Mouse (Mus musculus): ENCODE results near the gene Arid5a. TPM values are rescaled to one million over a fixed set of nuclear protein-coding genes. Genes with fewer than 3 reads are reported as not detected.

Gene Arid5a
- polyA plus RNA-seq, 1 experiment from 2014 or later = 3.3 TPM

DNA sequence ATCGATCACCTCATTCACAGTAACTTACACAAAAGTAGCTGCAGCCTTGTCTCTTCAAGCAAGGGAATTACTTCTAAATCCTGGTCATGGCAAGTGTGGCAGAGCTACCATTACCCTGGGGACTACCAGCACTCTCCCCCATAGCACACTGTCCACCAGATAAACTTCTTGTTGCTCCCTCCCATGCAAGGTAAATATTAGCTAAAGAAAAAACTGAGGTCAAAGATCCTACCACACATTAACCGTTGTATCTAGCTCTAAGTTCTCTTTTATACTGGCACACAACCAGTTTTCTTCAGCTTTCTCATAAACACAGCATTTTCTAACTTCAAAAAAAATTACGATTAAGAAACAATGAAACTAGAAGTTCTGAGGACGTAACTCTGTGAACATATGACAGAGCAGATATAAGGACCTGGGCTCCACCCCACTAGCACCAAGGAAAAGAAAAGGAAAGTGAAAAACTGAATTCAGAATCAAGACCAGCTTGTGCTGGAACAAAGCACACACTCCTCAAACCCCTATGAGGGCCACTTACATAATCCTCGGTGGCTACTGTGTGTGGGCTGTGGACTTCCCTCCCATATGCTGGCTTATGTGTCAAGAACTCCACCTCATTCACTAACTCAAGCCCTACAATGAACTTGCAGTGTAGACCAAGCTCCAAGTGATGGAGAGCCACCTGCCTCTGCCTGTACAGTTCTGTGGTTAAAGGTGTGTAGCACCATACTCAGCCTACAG is 49.6 kb downstream of the Arid5a start:
- no peak overlapping the region for H3K27ac ChIP-seq (replicated peaks)
- no peaks in the 10 kb centered on the region for H3K9me3 ChIP-seq
- H3K27me3 ChIP-seq (replicated peaks; ENCODE audit: low read depth, poor library complexity, severe bottlenecking) = no peaks in the 10 kb centered on the region
- H3K4me3 ChIP-seq = no peak overlapping the region
- peaks cover 95% of the 10 kb centered on the region for H3K36me3 ChIP-seq (replicated peaks)
- H3K4me1 ChIP-seq = no peaks in the 10 kb centered on the region
- 93% methylated on average over 5 of the region's 5 CpGs for WGBS
- DNase-seq (ENCODE audit: low spot score) = no peak

DNA sequence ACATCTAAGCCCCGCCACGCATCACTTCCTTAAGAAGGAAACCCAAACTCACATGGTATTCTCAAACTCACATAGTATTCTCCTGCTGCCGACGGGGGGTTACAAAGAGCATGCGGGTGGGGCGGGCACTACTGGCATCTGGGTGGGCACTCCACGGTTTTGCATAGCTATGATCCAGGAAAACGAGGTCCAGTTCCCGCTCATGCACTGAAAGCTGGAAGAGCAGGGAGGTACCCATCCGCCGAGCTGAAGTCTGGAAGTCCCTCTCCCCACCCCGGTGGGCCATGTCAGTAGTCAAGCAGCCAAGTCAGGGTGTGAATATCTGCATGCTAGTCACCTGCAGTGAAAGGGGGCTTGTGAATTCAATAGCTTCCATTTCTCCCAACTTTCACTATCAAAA is 60.2 kb downstream of the Arid5a start:
- peaks cover 11% of the 10 kb centered on the region for H3K4me1 ChIP-seq
- 72% methylated on average over 12 of the region's 12 CpGs for WGBS
- H3K27ac ChIP-seq (replicated peaks) = no peak overlapping the region
- no peak for DNase-seq (ENCODE audit: low spot score)
- no peaks in the 10 kb centered on the region for H3K27me3 ChIP-seq (replicated peaks; ENCODE audit: low read depth, poor library complexity, severe bottlenecking)
- H3K9me3 ChIP-seq = 0 out of 2 replicates have a peak, but pooled peaks cover 3% of the 10 kb centered on the region
- H3K4me3 ChIP-seq = peak overlapping the region; percentile 92
- peaks cover 47% of the 10 kb centered on the region for H3K36me3 ChIP-seq (replicated peaks)

DNA sequence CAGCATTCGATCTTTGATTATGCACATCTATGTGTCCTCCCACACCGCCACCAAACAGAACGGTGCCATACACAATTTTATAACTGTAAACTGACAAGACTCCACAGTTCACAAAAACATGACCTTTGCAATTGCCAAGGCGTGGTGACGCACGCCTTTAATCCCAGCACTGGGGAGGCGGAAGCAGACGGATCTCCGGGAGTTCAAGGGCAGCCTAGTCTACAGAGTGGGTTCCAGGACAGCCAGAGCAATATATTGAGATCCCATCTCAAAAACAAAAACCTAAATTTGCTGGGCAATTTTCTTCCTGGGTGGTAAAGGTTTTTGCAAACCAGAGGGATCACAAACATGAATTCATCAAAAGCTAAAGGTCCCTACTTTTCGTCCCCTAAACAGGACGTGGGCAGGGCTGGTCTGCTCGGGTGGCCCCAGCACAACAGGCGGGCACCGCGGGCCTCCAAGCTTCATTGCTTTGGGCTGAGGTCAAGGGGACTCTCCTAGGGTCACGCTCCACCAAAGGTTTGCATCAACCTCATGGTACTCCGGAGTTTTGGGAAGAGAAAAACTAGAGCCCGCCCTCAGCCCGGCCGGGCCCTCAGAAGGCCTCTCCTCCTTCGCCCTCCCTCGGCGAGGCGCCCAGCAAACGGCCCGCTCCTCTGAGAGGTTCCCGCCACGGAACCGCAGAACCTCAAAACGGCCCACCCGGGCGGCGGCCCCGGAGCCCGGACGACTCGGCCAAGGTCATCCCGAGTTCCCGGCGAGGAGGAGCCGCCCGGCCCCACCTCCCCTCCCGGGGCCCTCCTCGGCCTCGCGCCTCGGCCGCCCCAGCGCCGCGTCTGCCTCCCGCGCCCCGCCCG is 60.8 kb downstream of the Arid5a start:
- WGBS = 5% methylated on average over 55 of the region's 55 CpGs
- Histone ChIP-seq H3K36me3 (replicated peaks) (peaks cover 41% of the 10 kb centered on the region), H3K4me1 (peaks cover 11% of the 10 kb centered on the region), H3K27me3 (replicated peaks; ENCODE audit: low read depth, poor library complexity, severe bottlenecking) (no peaks in the 10 kb centered on the region), H3K4me3 (peak overlapping the region; percentile 92), H3K27ac (replicated peaks) (peak overlapping the region; percentile 97), H3K9me3 (0 out of 2 replicates have a peak, but pooled peaks cover 3% of the 10 kb centered on the region)
- no peak for DNase-seq (ENCODE audit: low spot score)

DNA sequence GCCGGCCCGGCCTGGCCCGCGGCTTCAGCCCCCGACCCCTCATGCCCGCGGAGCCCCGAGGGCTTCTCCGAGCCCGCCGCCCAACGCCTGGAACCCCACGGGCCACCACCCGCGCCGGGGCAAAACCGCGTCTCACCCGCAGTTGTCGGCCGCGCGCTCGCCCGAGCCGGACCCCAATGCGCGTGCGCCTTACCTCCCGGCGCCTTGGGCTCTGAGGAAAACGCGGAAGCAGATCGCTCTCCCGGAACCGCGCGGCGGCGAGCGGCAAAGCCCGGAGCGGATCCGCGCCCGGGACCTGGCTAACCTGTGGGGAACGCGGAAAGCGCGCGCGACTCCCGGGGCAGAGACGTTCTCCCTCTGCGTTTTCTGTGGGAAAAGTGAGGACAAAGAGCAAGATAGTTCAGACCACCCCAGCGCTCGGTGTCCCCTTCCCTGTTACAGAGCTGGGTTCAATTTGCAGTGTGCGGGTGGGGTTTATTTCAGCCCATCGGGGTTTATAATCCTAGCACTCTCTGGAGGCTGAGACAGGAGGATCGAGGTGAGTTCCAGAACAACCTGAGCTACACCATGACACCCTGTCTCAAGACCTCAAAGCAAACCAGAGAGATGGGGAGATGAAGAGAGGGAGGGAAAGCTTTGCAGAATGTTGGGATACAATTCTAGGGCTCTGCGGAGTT is 61.6 kb downstream of the Arid5a start, which contains the start of gene Kansl3:
TSS of gene Kansl3 (minus strand) at position 213 of the 677 bp plus-strand sequence.
- 4% methylated on average over 61 of the region's 61 CpGs for WGBS
- Histone ChIP-seq H3K4me1 (peaks cover 11% of the 10 kb centered on the region), H3K36me3 (replicated peaks) (peaks cover 33% of the 10 kb centered on the region), H3K9me3 (0 out of 2 replicates have a peak, but pooled peaks cover 3% of the 10 kb centered on the region), H3K27me3 (replicated peaks; ENCODE audit: low read depth, poor library complexity, severe bottlenecking) (no peaks in the 10 kb centered on the region), H3K4me3 (peak within 1 kb of the TSS; percentile 92), H3K27ac (replicated peaks) (peak within 1 kb of the TSS; percentile 97)
- DNase-seq (ENCODE audit: low spot score) = peak; percentile 94

DNA sequence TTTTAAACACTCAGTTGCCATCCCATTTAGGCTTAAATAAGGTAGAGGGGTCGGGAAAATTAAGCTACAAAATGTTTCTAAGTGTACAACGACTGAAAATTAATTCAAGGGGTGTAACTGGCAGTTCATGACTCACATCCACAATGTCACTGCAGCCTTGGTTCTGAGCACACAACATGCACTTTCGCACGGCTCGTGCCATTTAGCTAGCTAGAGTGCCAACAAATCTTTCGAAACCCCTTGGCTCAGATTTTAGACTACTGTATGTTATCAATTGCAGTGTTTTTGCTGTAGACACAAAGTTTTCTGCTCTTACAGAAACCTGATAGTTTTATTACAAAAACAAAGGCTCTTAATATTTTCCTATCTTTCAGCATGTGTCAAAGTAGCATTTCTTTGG is 63.4 kb downstream of the Arid5a start:
- Histone ChIP-seq H3K9me3 (0 out of 2 replicates have a peak, but pooled peaks cover 3% of the 10 kb centered on the region), H3K27ac (replicated peaks) (no peak overlapping the region), H3K4me3 (no peak overlapping the region), H3K4me1 (peaks cover 11% of the 10 kb centered on the region), H3K36me3 (replicated peaks) (peaks cover 15% of the 10 kb centered on the region), H3K27me3 (replicated peaks; ENCODE audit: low read depth, poor library complexity, severe bottlenecking) (no peaks in the 10 kb centered on the region)
- DNase-seq (ENCODE audit: low spot score) = no peak
- 88% methylated on average over 6 of the region's 6 CpGs for whole genome bisulfite sequencing

DNA sequence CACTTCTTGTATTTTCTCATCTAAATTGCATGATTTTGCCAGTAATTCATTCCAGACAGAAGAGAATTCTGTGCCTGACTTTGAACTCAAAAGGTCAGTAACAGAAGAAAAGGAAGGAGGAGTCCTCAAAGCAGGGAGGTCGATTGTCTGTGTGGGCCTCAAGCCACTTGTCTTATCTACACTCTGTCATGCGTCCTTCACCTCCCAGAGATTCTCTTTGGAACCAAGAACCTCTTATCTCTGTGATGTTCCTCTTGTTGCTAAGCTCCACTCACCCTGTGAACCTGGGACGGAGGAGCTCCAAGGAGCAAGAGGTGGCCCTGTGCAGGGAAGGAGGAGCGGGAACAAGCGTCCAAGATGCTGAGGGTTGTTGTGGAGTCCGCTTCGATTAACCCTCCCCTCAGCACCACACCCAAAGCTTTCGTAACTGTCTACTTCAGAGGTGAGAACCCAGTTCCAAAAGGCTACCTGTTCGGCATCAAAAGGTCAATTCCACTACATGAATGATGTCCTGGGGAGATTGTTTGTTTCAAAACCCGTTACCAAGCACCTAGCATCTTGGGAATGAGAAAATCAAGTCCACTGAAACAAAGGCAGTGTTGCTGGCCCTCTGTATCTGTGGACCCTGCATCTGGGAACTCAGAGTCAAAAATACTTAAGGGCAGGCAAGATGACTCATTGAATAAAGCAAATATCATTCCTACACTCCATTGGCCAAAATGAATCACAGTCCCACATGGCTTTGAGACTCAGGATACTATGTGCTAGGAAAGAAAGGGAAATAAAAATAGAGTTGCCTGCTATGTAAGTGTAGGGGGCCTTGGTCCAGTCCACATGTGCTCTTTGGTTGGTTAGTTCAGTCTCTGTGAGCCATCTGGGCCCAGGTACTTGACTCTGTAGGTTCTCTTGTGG is 64.7 kb downstream of the Arid5a start, which contains the start of gene Fer1l5:
TSS of gene Fer1l5 (plus strand) at position 358 of the 912 bp plus-strand sequence.
- DNase-seq (ENCODE audit: low spot score) = no peak

More for the DNA sequence above, 64.7 kb downstream of the Arid5a start, which contains the start of gene Fer1l5:
- 0 out of 2 replicates have a peak, but pooled peaks cover 5% of the 10 kb centered on the region for H3K36me3 ChIP-seq (replicated peaks)
- H3K27me3 ChIP-seq (replicated peaks; ENCODE audit: low read depth, poor library complexity, severe bottlenecking) = no peaks in the 10 kb centered on the region
- no peak within 1 kb of the TSS for H3K4me3 ChIP-seq
- WGBS = 83% methylated on average over 10 of the region's 10 CpGs
- H3K27ac ChIP-seq (replicated peaks) = no peak within 1 kb of the TSS
- H3K4me1 ChIP-seq = peaks cover 10% of the 10 kb centered on the region
- H3K9me3 ChIP-seq = 0 out of 2 replicates have a peak, but pooled peaks cover 3% of the 10 kb centered on the region

Small RNA genes within 50 kb of the gene (microRNA-seq; reads per million reads assigned to microRNA genes)
- gene Mir6898 = 1.2 reads per million

Other genes with a start within 250 kb of the Arid5a start
- gene Hs6st1, start 239.3 kb upstream of the Arid5a start, polyA plus RNA-seq (2016; fragmentation: Nextera tagmentation; extraction: Ambion mirVana) = 3.9 and 4.5 TPM in 2 replicates
- gene Uggt1, start 63.0 kb upstream of the Arid5a start, polyA plus RNA-seq (2016; fragmentation: Nextera tagmentation; extraction: Ambion mirVana) = 44.6 and 51.2 TPM in 2 replicates
- gene Neurl3, start 33.1 kb upstream of the Arid5a start, polyA plus RNA-seq (2016; fragmentation: Nextera tagmentation; extraction: Ambion mirVana) = 0.27 and 0.41 TPM in 2 replicates
- 50.9 and 52.1 TPM in 2 replicates for gene Kansl3, start 61.4 kb downstream of the Arid5a start, polyA plus RNA-seq (2016; fragmentation: Nextera tagmentation; extraction: Ambion mirVana)
- gene Fer1l5, start 64.6 kb downstream of the Arid5a start, polyA plus RNA-seq (2016; fragmentation: Nextera tagmentation; extraction: Ambion mirVana) = 1.2 and 1.7 TPM in 2 replicates
- 58.4 and 62.9 TPM in 2 replicates for gene Lman2l, start 137.5 kb downstream of the Arid5a start, polyA plus RNA-seq (2016; fragmentation: Nextera tagmentation; extraction: Ambion mirVana)
- gene Cnnm4, start 163.9 kb downstream of the Arid5a start, polyA plus RNA-seq (2016; fragmentation: Nextera tagmentation; extraction: Ambion mirVana) = 16.2 and 16.4 TPM in 2 replicates
- 3.5 and 3.6 TPM in 2 replicates for gene Cnnm3, start 204.1 kb downstream of the Arid5a start, polyA plus RNA-seq (2016; fragmentation: Nextera tagmentation; extraction: Ambion mirVana)
- gene Ankrd23, start 229.2 kb downstream of the Arid5a start, polyA plus RNA-seq (2016; fragmentation: Nextera tagmentation; extraction: Ambion mirVana) = 15.5 and 16.6 TPM in 2 replicates
- 0.54 TPM in 1 of 2 replicates, not detected in the other for gene Gm42417, start 231.7 kb downstream of the Arid5a start, polyA plus RNA-seq (2016; fragmentation: Nextera tagmentation; extraction: Ambion mirVana)
- gene Ankrd39, start 239.7 kb downstream of the Arid5a start, polyA plus RNA-seq (2016; fragmentation: Nextera tagmentation; extraction: Ambion mirVana) = 18.9 and 20.3 TPM in 2 replicates

All from embryonic facial prominence, embryonic 10.5 days (tissue).